Mouse (Mus musculus) cortical plate, adult 2 months (tissue): ENCODE results near the gene Rtn4rl2.

Experiments used
- CTCF ChIP-seq: fragments of 200-500 bp; IDR thresholded peaks from 2 replicates; pipeline ENCODE4 v1.5.1; 2011; ENCODE audit warnings: mild to moderate bottlenecking, control low read depth, low read length; ENCODE audit not compliant: insufficient read depth; ENCODE audit errors: extremely low read depth
- POLR2A ChIP-seq: fragments of 200-500 bp; IDR thresholded peaks from 2 replicates; pipeline ENCODE4 v1.6.1; 2011; ENCODE audit warnings: mild to moderate bottlenecking, low read length, control low read depth; ENCODE audit not compliant: insufficient read depth; ENCODE audit errors: extremely low read depth

DNA sequence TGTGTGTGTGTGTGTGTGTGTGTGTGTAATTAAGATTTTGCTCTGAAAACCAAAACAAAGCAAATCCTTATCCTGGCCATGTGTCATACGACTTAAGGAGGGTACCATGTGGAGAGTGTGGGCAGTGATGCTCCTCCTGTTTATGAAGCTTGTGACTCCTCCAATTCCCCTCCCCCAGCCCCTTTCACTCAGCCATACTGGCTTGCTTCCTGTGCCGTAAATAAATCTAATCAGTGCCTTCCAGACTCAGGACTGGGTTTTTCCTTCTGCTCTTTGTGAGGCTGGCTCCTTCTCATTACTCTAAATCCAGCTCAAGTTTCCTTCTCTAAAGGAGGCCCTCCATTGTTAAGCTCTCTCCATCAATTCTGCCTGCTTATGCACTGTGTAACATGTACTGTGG lies 63.3 kb downstream of the Rtn4rl2 start:
- TF ChIP-seq POLR2A: no peak
- TF ChIP-seq CTCF: no peak
